Mouse (Mus musculus) embryonic fibroblast, embryonic 13.5 days (primary cell): Measurements from ENCODE around the gene Arfrp1. TPM values are rescaled to one million over a fixed set of nuclear protein-coding genes. Genes with fewer than 3 reads are reported as not detected.

Source experiments
- H3K27ac ChIP-seq: 2 replicates; pipeline ENCODE4 v1.5.1; 2012; ENCODE audit warnings: low read length, control low read depth, inconsistent platforms; ENCODE audit not compliant: insufficient read depth
- H3K4me1 ChIP-seq: 2 replicates; pipeline ENCODE4 v1.6.1; 2011; ENCODE audit warnings: low read length; ENCODE audit not compliant: control insufficient read depth, insufficient read depth
- H3K4me3 ChIP-seq: 2 replicates; pipeline ENCODE4 v1.5.1; 2011; ENCODE audit warnings: mild to moderate bottlenecking, control low read depth, low read length; ENCODE audit not compliant: insufficient read depth
- CTCF ChIP-seq: IDR thresholded peaks from 2 replicates; pipeline ENCODE4 v1.5.1; 2011; ENCODE audit warnings: mild to moderate bottlenecking, control low read depth, low read length, moderate library complexity, borderline replicate concordance; ENCODE audit not compliant: insufficient read depth
- POLR2A ChIP-seq: IDR thresholded peaks from 2 replicates; pipeline ENCODE4 v1.6.1; 2011; ENCODE audit warnings: low read depth, mild to moderate bottlenecking, control low read depth, low read length, moderate library complexity
- polyA plus RNA-seq: library from polyadenylated mRNA; stranded (reverse); fragments of >200 nt; gene quantifications from 2 replicates; pipeline ENCODE4 v1.2.4, GENCODE M21; 2011; ENCODE audit warnings: low read depth; ENCODE audit not compliant: missing spikeins, insufficient read length

Gene Arfrp1
- polyA plus RNA-seq, 1 experiment, result 37.6 TPM

- Histone ChIP-seq H3K27ac (no peak overlapping the region), H3K4me3 (no peak overlapping the region), H3K4me1 (no peaks in the 10 kb centered on the region)
- no peak for TF ChIP-seq POLR2A
- no peak for TF ChIP-seq CTCF
Observed at GRCm38 (mm10) chr2:181334023-181334422, 31.2 kb downstream of the Arfrp1 start.

- no peak for TF ChIP-seq POLR2A
- TF ChIP-seq CTCF, result no peak
- H3K27ac ChIP-seq, result no peak overlapping the region
- H3K4me1 ChIP-seq, result no peaks in the 10 kb centered on the region
- no peak overlapping the region for H3K4me3 ChIP-seq
Observed at GRCm38 (mm10) chr2:181332542-181332941, 32.7 kb downstream of the Arfrp1 start.

GRCm38 (mm10) chr2:181326098-181326497, 39.1 kb downstream of the Arfrp1 start:
- no peak overlapping the region for H3K4me3 ChIP-seq
- no peaks in the 10 kb centered on the region for H3K4me1 ChIP-seq
- H3K27ac ChIP-seq, result no peak overlapping the region
- no peak for TF ChIP-seq CTCF
- no peak for TF ChIP-seq POLR2A

- Histone ChIP-seq H3K4me1 (no peaks in the 10 kb centered on the region), H3K27ac (no peak overlapping the region), H3K4me3 (no peak overlapping the region)
- TF ChIP-seq CTCF (no peak), POLR2A (no peak)
Observed at GRCm38 (mm10) chr2:181322136-181322535, 43.1 kb downstream of the Arfrp1 start.

- H3K4me1 ChIP-seq, result no peaks in the 10 kb centered on the region
- peak overlapping the region; percentile 64 for H3K4me3 ChIP-seq
- no peak overlapping the region for H3K27ac ChIP-seq
- no peak for TF ChIP-seq CTCF
- no peak for TF ChIP-seq POLR2A
Observed at GRCm38 (mm10) chr2:181320103-181320499, 45.1 kb downstream of the Arfrp1 start.

GRCm38 (mm10) chr2:181319248-181320102, 45.7 kb downstream of the Arfrp1 start, which contains the start of gene Rtel1:
Rtel1 (plus strand) TSS chr2:181319739.
- TF ChIP-seq CTCF, result no peak
- peak; percentile 59 for TF ChIP-seq POLR2A
- Histone ChIP-seq H3K27ac (no peak within 1 kb of the TSS), H3K4me3 (peak within 1 kb of the TSS; percentile 64), H3K4me1 (no peaks in the 10 kb centered on the region)

- TF ChIP-seq POLR2A (no peak), CTCF (no peak)
- H3K27ac ChIP-seq, result no peak within 1 kb of the TSS
- H3K4me1 ChIP-seq, result no peaks in the 10 kb centered on the region
- H3K4me3 ChIP-seq, result no peak within 1 kb of the TSS
Observed at GRCm38 (mm10) chr2:181314080-181314810, 51.0 kb downstream of the Arfrp1 start, which contains the start of gene Stmn3. Stmn3 (minus strand) TSS chr2:181314500.

GRCm38 (mm10) chr2:181313344-181314079, 51.7 kb downstream of the Arfrp1 start:
- H3K4me1 ChIP-seq, result no peaks in the 10 kb centered on the region
- TF ChIP-seq POLR2A, result no peak
- TF ChIP-seq CTCF, result no peak
- H3K4me3 ChIP-seq, result no peak overlapping the region
- no peak overlapping the region for H3K27ac ChIP-seq

- TF ChIP-seq CTCF (no peak), POLR2A (no peak)
- Histone ChIP-seq H3K4me3 (no peak overlapping the region), H3K4me1 (no peaks in the 10 kb centered on the region), H3K27ac (no peak overlapping the region)
Observed at GRCm38 (mm10) chr2:181313006-181313343, 52.2 kb downstream of the Arfrp1 start.

GRCm38 (mm10) chr2:181312435-181312834, 52.8 kb downstream of the Arfrp1 start:
- no peak overlapping the region for H3K27ac ChIP-seq

More at GRCm38 (mm10) chr2:181312435-181312834, 52.8 kb downstream of the Arfrp1 start:
- TF ChIP-seq POLR2A (no peak), CTCF (no peak)
- Histone ChIP-seq H3K4me3 (no peak overlapping the region), H3K4me1 (no peaks in the 10 kb centered on the region)

Other genes starting within 250 kb of the Arfrp1 start
- gene Kcnq2, start 230.1 kb downstream of the Arfrp1 start, polyA plus RNA-seq, result not detected in 2 replicates
- not detected in 2 replicates for gene Eef1a2, start 208.4 kb downstream of the Arfrp1 start, polyA plus RNA-seq
- 37.8 and 40.9 TPM in 2 replicates for gene Ppdpf, start 178.2 kb downstream of the Arfrp1 start, polyA plus RNA-seq
- gene Ptk6, start 162.6 kb downstream of the Arfrp1 start, polyA plus RNA-seq, result not detected in 2 replicates
- not detected in 2 replicates for gene Srms, start 152.2 kb downstream of the Arfrp1 start, polyA plus RNA-seq
- not detected in 2 replicates for gene Fndc11, start 145.4 kb downstream of the Arfrp1 start, polyA plus RNA-seq
- 10.5 and 12.3 TPM in 2 replicates for gene Helz2, start 123.4 kb downstream of the Arfrp1 start, polyA plus RNA-seq
- gene Gmeb2, start 77.4 kb downstream of the Arfrp1 start, polyA plus RNA-seq, result 20.0 and 23.6 TPM in 2 replicates
- gene Stmn3, start 50.9 kb downstream of the Arfrp1 start, polyA plus RNA-seq, result not detected in 2 replicates
- 40.8 and 43.5 TPM in 2 replicates for gene Rtel1, start 45.7 kb downstream of the Arfrp1 start, polyA plus RNA-seq
- 13.5 and 19.1 TPM in 2 replicates for gene Zgpat, start 476 bp downstream of the Arfrp1 start, polyA plus RNA-seq
- gene Lime1, start 14.7 kb upstream of the Arfrp1 start, polyA plus RNA-seq, result 6.8 and 8.1 TPM in 2 replicates
- 2.6 and 3.3 TPM in 2 replicates for gene Zbtb46, start 94.0 kb upstream of the Arfrp1 start, polyA plus RNA-seq
- not detected in 2 replicates for gene Abhd16b, start 127.8 kb upstream of the Arfrp1 start, polyA plus RNA-seq
- gene Tpd52l2, start 131.7 kb upstream of the Arfrp1 start, polyA plus RNA-seq, result 96.5 and 103 TPM in 2 replicates
- 86.7 and 97.4 TPM in 2 replicates for gene Dnajc5, start 155.1 kb upstream of the Arfrp1 start, polyA plus RNA-seq
- 62.0 and 65.1 TPM in 2 replicates for gene Uckl1, start 219.5 kb upstream of the Arfrp1 start, polyA plus RNA-seq
- gene Prpf6, start 226.5 kb upstream of the Arfrp1 start, polyA plus RNA-seq, result 55.9 and 59.4 TPM in 2 replicates
- 31.8 and 41.0 TPM in 2 replicates for gene Zfp512b, start 227.4 kb upstream of the Arfrp1 start, polyA plus RNA-seq
- 3.6 and 3.7 TPM in 2 replicates for gene Samd10, start 233.8 kb upstream of the Arfrp1 start, polyA plus RNA-seq